ENCODE assay signal across 8 mouse cellular contexts in the genomic region with DNA sequence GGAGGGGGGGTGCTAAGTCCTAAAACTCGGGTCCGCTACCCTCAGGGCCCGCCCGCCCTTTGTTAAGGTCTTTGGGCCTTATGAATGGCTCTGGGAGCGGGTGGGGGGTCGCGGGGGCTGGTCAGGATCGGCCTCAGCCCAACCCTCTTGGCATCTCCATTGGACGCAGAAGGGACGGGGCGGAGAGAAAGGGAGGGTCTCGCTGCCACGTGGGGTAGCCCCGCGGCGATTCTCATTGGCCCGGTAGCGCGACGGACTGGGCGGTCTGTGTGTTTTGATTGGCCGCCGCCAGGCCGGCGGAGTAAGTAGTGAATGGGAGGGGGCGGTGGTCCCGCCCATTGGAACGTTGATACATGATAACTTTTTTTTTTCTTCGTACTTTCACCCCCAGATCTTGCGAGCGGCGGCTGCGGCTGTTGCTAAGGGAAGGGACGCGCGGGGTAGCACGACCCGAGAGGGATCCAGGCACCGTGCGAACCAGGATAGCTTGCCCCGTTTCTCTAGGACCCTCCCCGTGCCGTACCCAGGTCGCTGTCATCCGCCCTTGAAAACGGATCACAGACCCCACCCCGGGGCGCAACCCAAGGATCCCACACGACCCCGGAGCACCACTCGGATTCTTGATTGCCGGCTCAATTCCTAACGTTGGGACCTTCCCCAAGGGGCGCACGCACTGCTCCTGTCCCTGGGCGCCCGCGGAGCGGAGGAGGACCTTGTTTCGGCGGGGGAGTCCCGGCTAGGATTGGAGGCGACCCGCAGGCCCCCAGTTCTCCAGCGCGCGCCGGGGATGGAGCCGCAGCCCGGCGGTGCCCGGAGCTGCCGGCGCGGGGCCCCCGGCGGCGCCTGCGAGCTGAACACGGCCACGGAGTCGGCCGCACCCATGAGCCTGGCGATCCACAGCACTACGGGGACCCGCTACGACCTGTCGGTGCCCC. TPM values are rescaled to one million over a fixed set of nuclear protein-coding genes. Genes with fewer than 3 reads are reported as not detected.
DNase-seq lines count a peak whose midpoint lies in the region; ATAC-seq and TF ChIP-seq lines count a peak whose summit lies in the region.

No protein-coding gene starts in this region.

- ATAC-seq in hematopoietic stem cell, adult 5-6 weeks (replicated peaks in 1 of 2; ENCODE audit: insufficient read depth in 1 of 2, low FRiP score in 2 of 2, low TSS enrichment in 1 of 2, low read depth in 1 of 2, poor library complexity in 2 of 2, severe bottlenecking in 2 of 2), result peak; percentile 68
- peak; percentile 82 for ATAC-seq in lung, embryonic 16.5 days (ENCODE audit: low read depth)

- under 1% methylated on average over 88 of the region's 88 CpGs for WGBS in lung, embryonic 16.5 days
- WGBS in thymus, adult 2 months, result 1% methylated on average over 87 of the region's 88 CpGs

- peak; percentile 100 for DNase-seq in MN1 (ENCODE audit: low spot score)
- DNase-seq in cerebellum, adult 8-10 months, result peak; percentile 94
- peak; percentile 99 for DNase-seq in forelimb bud, embryonic 11.5 days (ENCODE audit: low read depth, low spot score)
- DNase-seq in layer of hippocampus, adult 9-11 months, result peak; percentile 99
- peak; percentile 99 for DNase-seq in ovary, adult 18-20 months (ENCODE audit: low spot score)
- peak; percentile 96 for DNase-seq in thymus, adult 2 months

- H3K4me1 ChIP-seq in lung, embryonic 16.5 days (replicated peaks; ENCODE audit: control insufficient read depth, insufficient read depth, low read length), result peaks cover 54% of the 10 kb centered on the region
- peaks cover 30% of the 10 kb centered on the region for H3K4me1 ChIP-seq in thymus, adult 2 months (replicated peaks; ENCODE audit: control insufficient read depth, insufficient read depth, low read length)

- no peaks in the 10 kb centered on the region for H3K9me3 ChIP-seq in lung, embryonic 16.5 days (ENCODE audit: control insufficient read depth, low read length)

- H3K36me3 ChIP-seq in lung, embryonic 16.5 days (ENCODE audit: control insufficient read depth, insufficient read depth, low read length), result peaks cover 30% of the 10 kb centered on the region
- H3K36me3 ChIP-seq in thymus, adult 2 months (ENCODE audit: control insufficient read depth, insufficient read depth, low read length), result peaks cover 17% of the 10 kb centered on the region

- H3K27ac ChIP-seq in lung, embryonic 16.5 days (ENCODE audit: low read length), result peak overlapping the region; percentile 100
- peak overlapping the region; percentile 81 for H3K27ac ChIP-seq in thymus, adult 2 months (ENCODE audit: control insufficient read depth, insufficient read depth, low read length)

- peak overlapping the region; percentile 88 for H3K4me3 ChIP-seq in lung, embryonic 16.5 days (ENCODE audit: low read length)
- H3K4me3 ChIP-seq in thymus, adult 2 months (ENCODE audit: control insufficient read depth, insufficient read depth, low read length), result peak overlapping the region; percentile 96

- TF ChIP-seq POLR2A in thymus, adult 2 months (IDR thresholded peaks at IDR 0.05; ENCODE audit: control insufficient read depth, extremely low read depth, insufficient read depth, low read length, poor library complexity), result peak; percentile 86

- H3K27me3 ChIP-seq in lung, embryonic 16.5 days (ENCODE audit: control insufficient read depth, insufficient read depth, low read depth, low read length), result no peaks in the 10 kb centered on the region
- H3K27me3 ChIP-seq in thymus, adult 2 months (ENCODE audit: control insufficient read depth, insufficient read depth, low read length), result no peaks in the 10 kb centered on the region

- peak overlapping the region; percentile 98 for H3K9ac ChIP-seq in lung, embryonic 16.5 days (ENCODE audit: low read length)

- peak overlapping the region; percentile 96 for H3K4me2 ChIP-seq in lung, embryonic 16.5 days (ENCODE audit: low read depth, low read length)

- TF ChIP-seq CTCF in thymus, adult 2 months (IDR thresholded peaks at IDR 0.05; ENCODE audit: borderline replicate concordance, control insufficient read depth, extremely low read depth, insufficient read depth, low read length, poor library complexity), result peak; percentile 48; the same call in 1 of the 2 replicates

RNA-seq across cellular contexts. Expression of a gene that starts 1.5 kb away (rescaled TPM):
- 19.4 and 20.2 TPM in 2 replicates for total RNA-seq in hematopoietic stem cell, adult 5-6 weeks (2017)
- polyA plus RNA-seq in lung, embryonic 16.5 days (2015; fragmentation: Nextera tagmentation; extraction: Ambion mirVana), result 11.8 and 12.9 TPM in 2 replicates
- polyA plus RNA-seq in thymus, adult 2 months (2012; rRNA removed), result 342 and 374 TPM in 2 replicates

RNA-seq across cellular contexts. Expression of a gene that starts 8.9 kb away (rescaled TPM):
- total RNA-seq in hematopoietic stem cell, adult 5-6 weeks (2017), result 2.2 and 2.4 TPM in 2 replicates
- 3.9 and 5.6 TPM in 2 replicates for polyA plus RNA-seq in lung, embryonic 16.5 days (2015; fragmentation: Nextera tagmentation; extraction: Ambion mirVana)
- polyA plus RNA-seq in thymus, adult 2 months (2012; rRNA removed), result 34.0 and 37.7 TPM in 2 replicates

RNA-seq across cellular contexts. Expression of a gene that starts 11.1 kb away (rescaled TPM):
- total RNA-seq in hematopoietic stem cell, adult 5-6 weeks (2017), result 27.9 and 29.8 TPM in 2 replicates
- polyA plus RNA-seq in lung, embryonic 16.5 days (2015; fragmentation: Nextera tagmentation; extraction: Ambion mirVana), result 534 and 552 TPM in 2 replicates
- 1,163 and 1,361 TPM in 2 replicates for polyA plus RNA-seq in thymus, adult 2 months (2012; rRNA removed)

RNA-seq across cellular contexts. Expression of a gene that starts 16.2 kb away (rescaled TPM):
- total RNA-seq in hematopoietic stem cell, adult 5-6 weeks (2017), result 93.6 and 143 TPM in 2 replicates
- 73.4 and 83.4 TPM in 2 replicates for polyA plus RNA-seq in lung, embryonic 16.5 days (2015; fragmentation: Nextera tagmentation; extraction: Ambion mirVana)
- polyA plus RNA-seq in thymus, adult 2 months (2012; rRNA removed), result 173 and 193 TPM in 2 replicates

RNA-seq across cellular contexts. Expression of a gene that starts 23.2 kb away (rescaled TPM):
- total RNA-seq in hematopoietic stem cell, adult 5-6 weeks (2017), result 9.1 and 26.2 TPM in 2 replicates
- polyA plus RNA-seq in lung, embryonic 16.5 days (2015; fragmentation: Nextera tagmentation; extraction: Ambion mirVana), result 12.2 and 13.6 TPM in 2 replicates
- polyA plus RNA-seq in thymus, adult 2 months (2012; rRNA removed), result 11.1 and 14.8 TPM in 2 replicates

Comparison
In these comparisons a context has a peak if more than half of its experiments do, and no peak if none do; other contexts are left out.
1. Peak in every context shown above with its lines: DNase-seq, ATAC-seq, H3K4me3 ChIP-seq and H3K27ac ChIP-seq.
2. RNA of a gene that starts 1.5 kb away (polyA plus RNA-seq): 342 to 374 TPM in thymus, adult 2 months; 11.8 to 12.9 TPM in lung, embryonic 16.5 days; every median in the first group is over 10 times any median in the second.